Mouse (Mus musculus) megakaryocyte, embryonic 14.5 days (primary cell): ENCODE data around the gene Polg2.

Experiments
- FLI1 ChIP-seq: IDR thresholded peaks from 2 replicates; pipeline ENCODE4 v1.6.1; 2012; ENCODE audit warnings: low read length, inconsistent platforms, mixed read lengths
- GATA1 ChIP-seq: IDR thresholded peaks from 3 replicates; pipeline ENCODE4 v1.6.1; 2012; ENCODE audit warnings: mixed read lengths, low read length, inconsistent platforms, borderline replicate concordance

DNA sequence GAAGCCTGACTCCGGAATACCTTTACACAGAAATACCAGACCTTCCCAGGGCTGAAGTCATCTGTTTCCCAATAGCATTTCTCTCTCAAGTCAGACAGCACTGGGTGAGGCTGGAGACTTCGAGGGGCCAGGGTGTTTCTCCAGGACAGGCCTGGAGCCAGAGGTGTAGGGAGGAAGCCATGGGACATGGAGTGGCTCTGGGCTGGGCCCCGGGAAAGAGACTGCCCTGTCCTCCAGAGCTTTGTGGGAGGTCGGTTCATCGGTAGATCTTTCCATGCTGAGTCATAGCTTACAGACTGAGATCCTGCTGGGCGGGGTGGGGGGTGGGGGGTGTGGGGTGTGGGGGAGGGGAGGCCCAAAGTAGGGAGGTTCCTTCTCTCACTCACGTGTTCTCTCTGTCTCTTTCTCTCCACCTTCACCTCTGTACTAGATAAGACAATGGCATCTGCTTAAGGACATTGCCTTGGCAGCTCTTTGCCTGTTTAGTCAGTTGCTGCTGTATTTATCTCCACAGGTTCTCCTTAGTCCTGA, 56.4 kb downstream of the Polg2 start:
- TF ChIP-seq GATA1: no peak
- no peak for TF ChIP-seq FLI1
